Mouse (Mus musculus): ENCODE results near the gene Mpl. TPM values are rescaled to one million over a fixed set of nuclear protein-coding genes. Genes with fewer than 3 reads are reported as not detected.

Mpl gene
- polyA plus RNA-seq, 1 experiment from 2014 or later: 0.10 TPM

- WGBS: 42% methylated on average over 3 of the region's 3 CpGs
- Histone ChIP-seq H3K9me3 (ENCODE audit: control insufficient read depth) (no peaks in the 10 kb centered on the region), H3K4me1 (replicated peaks; ENCODE audit: control insufficient read depth, insufficient read depth, low read length) (no peaks in the 10 kb centered on the region), H3K27ac (ENCODE audit: low read depth, low read length) (peak overlapping the region; percentile 46), H3K9ac (ENCODE audit: low read depth, low read length) (no peak overlapping the region), H3K36me3 (ENCODE audit: control insufficient read depth, insufficient read depth) (peaks cover 76% of the 10 kb centered on the region), H3K4me2 (replicated peaks; ENCODE audit: low read depth) (no peak overlapping the region), H3K4me3 (ENCODE audit: low read depth, low read length) (no peak overlapping the region), H3K27me3 (replicated peaks; ENCODE audit: control insufficient read depth, insufficient read depth, low read length) (no peaks in the 10 kb centered on the region)
- peak; percentile 60 for ATAC-seq
- no peak for TF ChIP-seq CTCF (IDR thresholded peaks at IDR 0.05; ENCODE audit: low read depth)
Observed at GRCm38 (mm10) chr4:118396433-118396832, 60.9 kb downstream of the Mpl start.

GRCm38 (mm10) chr4:118395289-118395688, 62.0 kb downstream of the Mpl start:
- H3K36me3 ChIP-seq (ENCODE audit: control insufficient read depth, insufficient read depth): peaks cover 78% of the 10 kb centered on the region
- no peak for ATAC-seq
- no peak overlapping the region for H3K27ac ChIP-seq (ENCODE audit: low read depth, low read length)

DNA sequence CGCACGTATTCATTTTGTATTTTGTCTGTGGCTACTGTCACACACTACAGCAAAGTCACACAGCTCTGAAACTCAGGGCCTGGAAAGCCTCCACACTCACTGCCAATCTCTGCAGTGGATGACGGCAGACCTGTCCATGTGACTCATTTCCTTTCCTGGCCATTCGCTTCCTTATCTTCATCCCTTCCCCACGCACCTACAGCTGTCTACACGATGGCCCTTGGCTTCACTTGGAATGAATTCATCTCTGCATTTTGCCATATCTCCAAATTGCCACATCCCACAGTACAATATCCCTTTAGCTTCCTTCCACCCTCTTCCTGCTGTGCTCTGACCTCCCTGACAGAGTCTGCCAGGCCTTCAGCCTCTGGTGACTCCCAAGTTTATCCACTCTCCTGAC, 62.8 kb downstream of the Mpl start:
- Histone ChIP-seq H3K27me3 (replicated peaks; ENCODE audit: control insufficient read depth, insufficient read depth, low read length) (no peaks in the 10 kb centered on the region), H3K27ac (ENCODE audit: low read depth, low read length) (no peak overlapping the region), H3K4me2 (replicated peaks; ENCODE audit: low read depth) (no peak overlapping the region), H3K4me3 (ENCODE audit: low read depth, low read length) (no peak overlapping the region), H3K36me3 (ENCODE audit: control insufficient read depth, insufficient read depth) (peaks cover 78% of the 10 kb centered on the region), H3K9me3 (ENCODE audit: control insufficient read depth) (no peaks in the 10 kb centered on the region), H3K4me1 (replicated peaks; ENCODE audit: control insufficient read depth, insufficient read depth, low read length) (no peaks in the 10 kb centered on the region), H3K9ac (ENCODE audit: low read depth, low read length) (no peak overlapping the region)
- 68% methylated on average over 6 of the region's 6 CpGs for WGBS
- ATAC-seq: no peak
- TF ChIP-seq CTCF (IDR thresholded peaks at IDR 0.05; ENCODE audit: low read depth): no peak

More at GRCm38 (mm10) chr4:118395289-118395688, 62.0 kb downstream of the Mpl start:
- Histone ChIP-seq H3K4me2 (replicated peaks; ENCODE audit: low read depth) (no peak overlapping the region), H3K4me3 (ENCODE audit: low read depth, low read length) (no peak overlapping the region), H3K9me3 (ENCODE audit: control insufficient read depth) (no peaks in the 10 kb centered on the region), H3K4me1 (replicated peaks; ENCODE audit: control insufficient read depth, insufficient read depth, low read length) (no peaks in the 10 kb centered on the region), H3K9ac (ENCODE audit: low read depth, low read length) (no peak overlapping the region), H3K27me3 (replicated peaks; ENCODE audit: control insufficient read depth, insufficient read depth, low read length) (no peaks in the 10 kb centered on the region)
- no peak for TF ChIP-seq CTCF (IDR thresholded peaks at IDR 0.05; ENCODE audit: low read depth)
- WGBS: 84% methylated on average over 4 of the region's 4 CpGs

Other genes starting within 250 kb of the Mpl start
- gene Ptprf, start 166.1 kb downstream of the Mpl start, polyA plus RNA-seq (2015; fragmentation: Nextera tagmentation; extraction: Ambion mirVana): 32.8 and 37.9 TPM in 2 replicates
- gene Szt2, start 48.2 kb downstream of the Mpl start, polyA plus RNA-seq (2015; fragmentation: Nextera tagmentation; extraction: Ambion mirVana): 2.8 and 4.2 TPM in 2 replicates
- gene Med8, start 48.2 kb downstream of the Mpl start, polyA plus RNA-seq (2015; fragmentation: Nextera tagmentation; extraction: Ambion mirVana): 71.8 and 76.0 TPM in 2 replicates
- gene Elovl1, start 29.4 kb downstream of the Mpl start, polyA plus RNA-seq (2015; fragmentation: Nextera tagmentation; extraction: Ambion mirVana): 221 and 225 TPM in 2 replicates
- 37.3 and 42.7 TPM in 2 replicates for gene Cdc20, start 20.2 kb downstream of the Mpl start, polyA plus RNA-seq (2015; fragmentation: Nextera tagmentation; extraction: Ambion mirVana)
- 11.3 and 11.9 TPM in 2 replicates for gene Tie1, start 32.5 kb upstream of the Mpl start, polyA plus RNA-seq (2015; fragmentation: Nextera tagmentation; extraction: Ambion mirVana)
- 119 TPM in 2 replicates for gene 2610528J11Rik, start 69.5 kb upstream of the Mpl start, polyA plus RNA-seq (2015; fragmentation: Nextera tagmentation; extraction: Ambion mirVana)
- gene Tmem125, start 86.5 kb upstream of the Mpl start, polyA plus RNA-seq (2015; fragmentation: Nextera tagmentation; extraction: Ambion mirVana): 19.8 and 20.7 TPM in 2 replicates
- gene Cfap57, start 163.3 kb upstream of the Mpl start, polyA plus RNA-seq (2015; fragmentation: Nextera tagmentation; extraction: Ambion mirVana): 0.29 and 0.42 TPM in 2 replicates
- 76.2 and 79.9 TPM in 2 replicates for gene Ebna1bp2, start 163.3 kb upstream of the Mpl start, polyA plus RNA-seq (2015; fragmentation: Nextera tagmentation; extraction: Ambion mirVana)
- not detected in 2 replicates for gene Olfr62, start 201.4 kb upstream of the Mpl start, polyA plus RNA-seq (2015; fragmentation: Nextera tagmentation; extraction: Ambion mirVana)
- gene Olfr1342, start 235.2 kb upstream of the Mpl start, polyA plus RNA-seq (2015; fragmentation: Nextera tagmentation; extraction: Ambion mirVana): not detected in 2 replicates
- not detected in 2 replicates for gene Olfr1341, start 246.0 kb upstream of the Mpl start, polyA plus RNA-seq (2015; fragmentation: Nextera tagmentation; extraction: Ambion mirVana)

Data from intestine, postnatal 0 days (tissue).